Mouse (Mus musculus) heart, postnatal 0 days (tissue): ENCODE results near the gene Fam189a1.

Source experiments
- CTCF ChIP-seq: IDR thresholded peaks from 2 replicates; pipeline ENCODE4 v1.5.1; 2016; ENCODE audit warnings: antibody characterized with exemption, control low read depth, low read depth
- EP300 ChIP-seq: IDR thresholded peaks from 2 replicates; pipeline ENCODE4 v1.6.1; 2016; ENCODE audit warnings: antibody characterized with exemption, low read depth

GRCm38 (mm10) chr7:64725967-64726695 is 430.2 kb downstream of the Fam189a1 start:
- TF ChIP-seq CTCF (no peak), EP300 (no peak)
